Mouse (Mus musculus): ENCODE results near the gene Cybb.
A peak's percentile ranks its signal among the peaks of the same experiment; 100 is the strongest.
"Not testable (repeated sequence)": the region's sequence is repeated elsewhere in the genome, so short reads cannot be mapped to it uniquely, and the experiment has no call there.

The Cybb gene

GRCm38 (mm10) chrX:9487671-9488070, at the start of gene Cybb:
Gene Cybb, minus strand, starts transcription at chrX:9487771.
- no peak for DNase-seq (ENCODE audit: low spot score in 2 of 2)

DNA sequence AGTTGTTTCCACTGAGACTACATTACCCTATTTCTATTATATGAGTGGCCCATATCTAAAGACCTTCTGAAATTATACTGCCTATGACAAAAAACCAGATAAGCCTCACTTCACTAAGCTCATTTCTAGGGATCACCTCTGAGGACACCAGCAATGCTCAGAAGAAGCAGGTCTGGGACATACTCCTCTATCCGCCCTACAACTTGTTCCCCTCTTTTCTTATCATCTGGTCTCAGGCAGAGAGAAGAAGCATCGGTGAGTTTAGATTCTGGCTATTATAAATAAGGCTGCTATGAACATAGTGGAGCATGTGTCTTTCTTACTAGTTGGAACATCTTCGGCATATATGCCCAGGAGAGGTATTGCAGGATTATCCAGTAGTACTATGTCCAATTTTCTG, 49.3 kb upstream of the Cybb start:
- no peak for DNase-seq (ENCODE audit: low spot score in 2 of 2)

GRCm38 (mm10) chrX:9519969-9520368, 32.4 kb upstream of the Cybb start:
- peak in 1 of 2 experiments; percentile 35 for DNase-seq (ENCODE audit: low spot score in 2 of 2)

- not testable (repeated sequence) for DNase-seq (ENCODE audit: low spot score in 2 of 2)
Observed at GRCm38 (mm10) chrX:9517531-9517930, 30.0 kb upstream of the Cybb start.

- not testable (repeated sequence) for DNase-seq (ENCODE audit: low spot score in 2 of 2)
Observed at GRCm38 (mm10) chrX:9475036-9475435, 12.5 kb downstream of the Cybb start.

GRCm38 (mm10) chrX:9474440-9474839, 13.1 kb downstream of the Cybb start:
- no peak for DNase-seq (ENCODE audit: low spot score in 2 of 2)

DNA sequence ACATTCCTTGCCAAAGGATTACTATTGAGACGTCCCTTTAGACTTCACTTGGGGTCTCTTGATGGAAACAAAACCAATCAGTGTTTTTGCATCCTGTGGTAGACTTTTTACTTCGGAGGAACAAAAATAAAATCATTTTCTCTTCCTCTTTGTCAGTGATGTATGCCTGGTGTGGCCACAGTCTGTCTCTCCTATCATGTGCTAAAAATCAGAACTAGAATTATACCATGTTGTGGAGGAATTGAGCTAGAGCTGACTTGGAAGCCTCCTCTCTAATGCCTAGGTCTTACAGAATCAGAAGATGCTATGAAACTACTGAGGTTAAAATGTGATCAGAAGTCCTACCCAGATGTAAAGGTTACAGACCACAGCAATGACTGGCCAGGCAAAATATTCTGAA, 13.8 kb downstream of the Cybb start:
- DNase-seq (ENCODE audit: low spot score in 2 of 2), result no peak

DNA sequence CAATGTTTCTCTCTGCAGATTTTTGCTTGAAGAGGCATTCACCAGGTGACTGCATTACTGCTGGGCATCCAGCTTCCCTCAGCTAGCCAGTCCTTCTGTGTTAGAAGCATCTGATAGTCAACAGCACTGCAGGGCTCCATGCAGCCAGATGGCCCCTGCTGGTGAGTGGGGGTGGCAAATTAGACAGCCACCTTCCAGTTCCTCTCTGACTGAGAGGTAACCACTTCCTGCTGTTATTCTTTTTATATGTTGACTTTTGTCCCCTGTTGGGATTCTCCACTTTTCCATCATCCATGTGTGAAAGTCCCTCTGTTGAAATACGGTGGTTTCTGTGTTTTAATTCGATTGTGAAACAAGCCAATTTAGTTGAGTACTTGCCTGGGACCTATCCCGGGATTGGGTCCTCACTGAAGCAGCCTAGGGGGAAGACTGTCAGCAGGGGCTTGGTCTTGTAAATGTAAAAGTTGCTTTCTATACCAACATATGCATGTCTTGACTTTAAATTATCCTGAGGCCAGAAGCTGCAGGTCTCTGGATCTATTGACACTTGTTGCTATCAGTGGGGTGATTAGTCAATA, 16.7 kb downstream of the Cybb start:
- no peak for DNase-seq (ENCODE audit: low spot score in 2 of 2)

DNA sequence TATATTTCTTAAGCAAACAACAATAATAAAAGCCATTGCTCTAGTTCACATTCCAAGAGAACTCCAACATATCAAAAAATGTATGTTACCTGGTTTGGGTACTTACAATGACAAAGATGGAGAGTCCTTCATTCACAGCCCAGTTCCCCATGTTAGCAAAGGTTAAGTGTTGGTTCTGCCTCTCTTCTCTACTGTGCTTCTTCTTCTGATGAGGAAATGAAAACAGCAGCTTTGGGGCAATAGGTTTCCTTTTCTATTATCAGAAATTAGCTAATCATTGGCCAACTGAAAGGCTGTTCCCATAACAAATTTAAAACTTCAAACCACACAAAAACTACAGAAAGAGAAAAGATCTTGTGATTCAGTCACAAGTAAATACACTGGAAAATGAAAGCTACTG, 18.5 kb downstream of the Cybb start:
- DNase-seq (ENCODE audit: low spot score in 2 of 2), result no peak

DNA sequence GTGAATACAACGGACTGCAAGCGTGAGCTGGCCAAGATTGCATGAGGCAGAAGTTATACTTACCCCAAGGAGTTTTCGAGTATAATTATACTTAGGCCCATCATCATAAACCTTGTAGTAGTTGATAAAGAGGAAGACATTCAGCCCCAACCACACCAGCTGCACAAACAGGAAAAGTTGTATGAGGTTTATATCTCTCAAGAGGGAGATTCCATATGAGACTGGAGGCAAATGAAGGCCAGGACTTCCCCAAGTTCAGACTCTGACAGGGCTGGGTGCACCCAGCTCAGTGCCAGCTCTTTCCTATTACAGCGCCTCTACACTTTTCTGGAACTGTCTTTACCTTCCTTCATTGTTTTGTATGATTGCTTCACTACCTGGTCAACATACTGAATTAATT, 20.6 kb downstream of the Cybb start:
- no peak for DNase-seq (ENCODE audit: low spot score in 2 of 2)

DNA sequence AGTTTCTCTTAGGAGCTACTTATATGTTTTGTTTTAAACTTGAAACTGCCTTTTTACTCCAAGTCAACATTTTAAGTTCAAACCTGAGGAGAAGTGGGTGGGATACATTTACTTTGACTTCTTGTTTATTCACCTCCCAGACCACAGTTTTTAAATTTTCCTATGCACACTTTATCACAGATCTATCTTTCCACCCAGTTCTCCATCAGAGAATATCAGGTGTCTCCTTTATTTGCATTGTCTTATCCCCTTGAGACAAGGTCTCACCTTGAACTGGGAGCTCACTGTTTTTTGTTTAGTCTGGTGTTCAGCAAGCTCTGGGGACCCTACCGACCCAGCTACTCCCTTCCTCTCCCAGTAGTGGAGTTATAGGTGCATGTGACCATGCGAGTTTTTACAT, 21.7 kb downstream of the Cybb start:
- no peak for DNase-seq (ENCODE audit: low spot score in 2 of 2)

DNA sequence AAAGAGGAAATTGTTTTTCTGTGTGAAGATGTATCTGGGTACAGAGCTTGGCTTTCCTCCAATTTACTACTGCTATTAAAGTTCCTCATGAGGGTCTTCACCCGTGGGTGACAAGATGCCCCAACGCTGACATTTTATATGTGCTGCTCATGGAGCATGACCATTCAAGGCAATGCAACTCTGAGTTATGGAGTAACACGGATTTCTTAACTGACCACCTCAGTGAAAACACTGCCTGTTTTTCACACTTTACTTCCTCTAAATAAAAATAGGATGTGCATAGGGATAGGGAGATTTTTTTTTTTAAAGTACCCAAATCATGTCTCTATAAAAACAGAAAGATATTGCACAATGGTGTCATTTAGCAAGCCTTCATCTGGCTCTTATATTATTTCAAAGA, 24.9 kb downstream of the Cybb start:
- DNase-seq (ENCODE audit: low spot score in 2 of 2), result no peak

DNA sequence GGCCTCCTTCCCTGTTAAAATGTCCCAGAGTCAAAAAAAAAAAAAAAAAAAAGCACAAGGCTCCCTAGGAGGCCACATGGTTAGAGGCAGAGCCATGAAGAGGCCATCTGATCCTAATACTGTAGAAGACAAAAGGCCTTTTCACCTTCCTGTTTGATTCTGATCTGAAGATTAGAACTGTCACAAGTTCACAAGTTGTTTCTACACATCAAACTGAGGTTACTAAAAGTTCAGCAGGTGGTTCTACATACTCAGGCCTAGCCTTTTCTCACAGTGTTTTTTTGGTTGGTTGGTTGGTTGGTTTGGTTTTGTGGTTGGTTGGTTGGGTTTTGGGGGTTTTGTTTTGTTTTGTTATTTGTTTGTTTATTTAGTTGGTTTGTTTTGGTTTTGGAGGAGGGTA, 26.2 kb downstream of the Cybb start:
- DNase-seq (ENCODE audit: low spot score in 2 of 2), result no peak

GRCm38 (mm10) chrX:9460387-9460930, 27.1 kb downstream of the Cybb start:
- no peak for DNase-seq (ENCODE audit: low spot score in 2 of 2)

GRCm38 (mm10) chrX:9452375-9452774, 35.2 kb downstream of the Cybb start:
- no peak for DNase-seq (ENCODE audit: low spot score in 2 of 2)

GRCm38 (mm10) chrX:9447284-9447683, 40.3 kb downstream of the Cybb start:
- no peak for DNase-seq (ENCODE audit: low spot score in 2 of 2)

- no peak for DNase-seq (ENCODE audit: low spot score in 2 of 2)
Observed at GRCm38 (mm10) chrX:9441102-9441501, 46.5 kb downstream of the Cybb start.

DNA sequence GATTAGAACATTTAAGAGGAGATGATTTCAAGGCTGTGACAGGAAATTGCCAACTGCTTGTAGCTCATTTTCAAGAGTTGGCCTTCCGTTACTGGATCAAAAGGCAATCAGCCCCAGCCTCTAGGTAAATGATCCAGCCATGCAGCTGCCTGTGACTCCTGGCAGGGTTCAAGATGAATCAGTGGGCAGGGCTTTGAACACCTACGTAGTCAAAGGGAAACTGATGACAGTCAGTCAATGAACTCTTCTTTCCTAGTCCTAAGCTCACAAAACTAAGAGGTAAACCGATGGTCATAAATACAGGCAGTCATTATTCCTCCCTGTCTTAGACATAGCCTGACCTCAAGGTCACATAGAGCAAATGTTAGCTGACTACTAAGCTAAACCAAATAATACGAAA, 47.0 kb downstream of the Cybb start:
- no peak for DNase-seq (ENCODE audit: low spot score in 2 of 2)

DNA sequence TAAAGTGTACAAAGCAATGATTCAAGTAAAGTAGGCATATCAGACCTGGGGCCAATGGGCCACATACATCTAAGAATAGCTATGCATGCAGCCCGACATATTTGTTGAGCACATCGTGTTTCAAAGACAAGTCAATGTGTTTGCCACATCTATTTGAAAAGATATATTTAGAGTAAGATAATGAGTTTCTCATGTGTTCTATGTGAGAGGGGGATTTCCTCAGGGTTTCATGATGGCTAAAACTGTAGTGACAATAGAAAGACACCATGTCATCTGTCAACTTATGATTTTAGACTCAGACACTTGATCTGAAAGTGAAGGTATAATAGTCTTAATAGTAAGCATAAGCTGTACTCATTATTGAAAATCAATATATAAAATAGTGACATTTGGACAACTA, 48.3 kb downstream of the Cybb start:
- DNase-seq (ENCODE audit: low spot score in 2 of 2), result no peak

DNA sequence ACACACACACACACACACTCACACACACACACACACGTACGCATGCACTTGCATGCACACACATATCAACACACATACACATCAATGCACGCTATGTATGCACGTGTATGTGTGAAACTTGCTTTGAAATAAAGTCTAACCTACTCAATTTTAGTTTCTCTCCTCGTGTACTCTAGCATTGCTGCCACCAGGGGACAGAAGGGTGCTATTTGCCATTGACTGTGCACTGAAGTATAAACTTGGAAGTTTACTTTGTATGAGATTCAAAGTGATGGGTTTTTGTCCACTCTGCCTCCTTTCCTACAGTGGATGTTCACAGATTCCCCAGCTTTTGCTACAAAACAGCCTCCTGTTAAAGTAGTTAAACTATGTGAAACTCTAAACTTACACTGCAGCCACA, 73.7 kb downstream of the Cybb start:
- DNase-seq (ENCODE audit: low spot score in 2 of 2), result no peak

Data from right cerebral cortex, adult 2 months (tissue).